ENCODE assay signal across 15 mouse cellular contexts in the genomic region with DNA sequence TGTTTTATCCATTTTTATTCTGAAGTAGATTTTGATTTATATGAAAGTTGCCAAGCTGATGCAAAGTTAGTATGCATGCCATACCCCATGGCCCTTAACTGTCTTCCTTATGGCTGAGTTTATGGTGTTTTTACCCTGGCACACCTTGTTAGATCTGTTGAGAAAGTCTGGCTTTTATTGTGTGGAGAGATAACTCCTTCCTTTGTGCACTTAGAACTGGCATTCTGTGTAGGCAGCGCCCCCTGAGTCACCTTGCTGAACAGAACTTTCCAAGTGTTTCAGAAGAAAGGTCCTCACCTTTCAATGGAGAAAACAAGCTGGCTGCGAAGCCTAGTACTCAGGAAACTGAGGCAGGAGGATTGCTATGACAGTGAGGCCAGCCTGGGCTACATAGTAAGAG. TPM values are rescaled to one million over a fixed set of nuclear protein-coding genes. Genes with fewer than 3 reads are reported as not detected.
DNase-seq lines count a peak whose midpoint lies in the region; ATAC-seq lines count a peak whose summit lies in the region.
"Had no signal": no experiment of that assay in that cellular context is flagged by ENCODE, and none has a peak within 500 bp of the region (broad histone marks: within the 10 kb centered on the region; RNA-seq: fewer than 3 reads in every experiment).

No protein-coding gene starts in this region.

- H3K4me2 ChIP-seq in heart, embryonic 12.5 days, result no peak overlapping the region
- H3K4me2 ChIP-seq in limb, embryonic 15.5 days, result no peak overlapping the region
- no peak overlapping the region for H3K4me2 ChIP-seq in embryonic facial prominence, embryonic 15.5 days (replicated peaks)
- H3K4me2 ChIP-seq: forebrain, embryonic 15.5 days; liver, embryonic 12.5 days; lung, embryonic 15.5 days; midbrain, embryonic 11.5 days had no signal

- H3K9ac ChIP-seq in heart, embryonic 12.5 days, result no peak overlapping the region
- H3K9ac ChIP-seq in limb, embryonic 15.5 days, result no peak overlapping the region
- no peak overlapping the region for H3K9ac ChIP-seq in embryonic facial prominence, embryonic 15.5 days
- H3K9ac ChIP-seq: forebrain, embryonic 15.5 days; liver, embryonic 12.5 days; lung, embryonic 15.5 days had no signal

- no peaks in the 10 kb centered on the region for H3K27me3 ChIP-seq in heart, embryonic 12.5 days (replicated peaks)
- 0 out of 2 replicates have a peak, but pooled peaks cover 3% of the 10 kb centered on the region for H3K27me3 ChIP-seq in limb, embryonic 15.5 days
- H3K27me3 ChIP-seq in limb, embryonic 10.5 days (ENCODE audit: low read depth, poor library complexity, severe bottlenecking), result peaks cover 3% of the 10 kb centered on the region; the same call in 1 of the 2 replicates
- peaks cover 3% of the 10 kb centered on the region; the same call in 1 of the 2 replicates for H3K27me3 ChIP-seq in embryonic facial prominence, embryonic 15.5 days

- DNase-seq in heart, adult 11 months, result no peak
- no peak for DNase-seq in limb, embryonic 10.5 days (ENCODE audit: low spot score)
- no peak for DNase-seq in retina, embryonic 14.5 days (ENCODE audit: low spot score)
- no peak for DNase-seq in cerebellum, postnatal 4 days (ENCODE audit: low spot score in 2 of 2)
- DNase-seq: adrenal gland, adult 2 months; B cell, adult 2 months; kidney, adult 9 months; thymus, postnatal 25 days had no signal

- H3K4me3 ChIP-seq in heart, embryonic 12.5 days, result no peak overlapping the region
- no peak overlapping the region for H3K4me3 ChIP-seq in limb, embryonic 15.5 days
- H3K4me3 ChIP-seq in limb, embryonic 10.5 days, result no peak overlapping the region
- no peak overlapping the region for H3K4me3 ChIP-seq in embryonic facial prominence, embryonic 15.5 days (replicated peaks)
- H3K4me3 ChIP-seq: forebrain, embryonic 15.5 days; liver, embryonic 12.5 days; lung, embryonic 15.5 days had no signal

- H3K27ac ChIP-seq in heart, embryonic 12.5 days (ENCODE audit: poor library complexity, severe bottlenecking), result peak overlapping the region; percentile 93
- peak overlapping the region; percentile 64 for H3K27ac ChIP-seq in limb, embryonic 15.5 days
- H3K27ac ChIP-seq in limb, embryonic 10.5 days, result no peak overlapping the region
- H3K27ac ChIP-seq in embryonic facial prominence, embryonic 15.5 days (replicated peaks), result peak overlapping the region; percentile 76
- H3K27ac ChIP-seq: forebrain, embryonic 15.5 days; liver, embryonic 12.5 days had no signal

- H3K4me1 ChIP-seq in heart, embryonic 12.5 days (replicated peaks), result peaks cover 53% of the 10 kb centered on the region
- peaks cover 5% of the 10 kb centered on the region; the same call in 1 of the 2 replicates for H3K4me1 ChIP-seq in limb, embryonic 15.5 days
- no peaks in the 10 kb centered on the region for H3K4me1 ChIP-seq in limb, embryonic 10.5 days
- peaks cover 9% of the 10 kb centered on the region; the same call in 1 of the 2 replicates for H3K4me1 ChIP-seq in embryonic facial prominence, embryonic 15.5 days
- H3K4me1 ChIP-seq: forebrain, embryonic 15.5 days had no signal

- no peaks in the 10 kb centered on the region for H3K9me3 ChIP-seq in heart, embryonic 12.5 days (replicated peaks)
- no peaks in the 10 kb centered on the region for H3K9me3 ChIP-seq in limb, embryonic 15.5 days
- H3K9me3 ChIP-seq in limb, embryonic 10.5 days (replicated peaks), result no peaks in the 10 kb centered on the region
- H3K9me3 ChIP-seq in embryonic facial prominence, embryonic 15.5 days (replicated peaks), result no peaks in the 10 kb centered on the region
- H3K9me3 ChIP-seq: forebrain, embryonic 15.5 days; liver, embryonic 12.5 days; lung, embryonic 15.5 days had no signal

- peaks cover 27% of the 10 kb centered on the region for H3K36me3 ChIP-seq in heart, embryonic 12.5 days
- H3K36me3 ChIP-seq in limb, embryonic 15.5 days, result no peaks in the 10 kb centered on the region
- H3K36me3 ChIP-seq in limb, embryonic 10.5 days, result no peaks in the 10 kb centered on the region
- no peaks in the 10 kb centered on the region for H3K36me3 ChIP-seq in embryonic facial prominence, embryonic 15.5 days
- H3K36me3 ChIP-seq: forebrain, embryonic 15.5 days; liver, embryonic 12.5 days; lung, embryonic 15.5 days had no signal

- ATAC-seq in heart, embryonic 12.5 days (ENCODE audit: insufficient number of reproducible peaks, low FRiP score), result no peak
- ATAC-seq in limb, embryonic 15.5 days (ENCODE audit: insufficient number of reproducible peaks, low FRiP score, low TSS enrichment, low read depth), result no peak
- no peak for ATAC-seq in embryonic facial prominence, embryonic 15.5 days (ENCODE audit: insufficient number of reproducible peaks, low FRiP score, low TSS enrichment, low read depth)
- ATAC-seq: forebrain, embryonic 15.5 days; liver, embryonic 12.5 days had no signal

- WGBS in heart, embryonic 12.5 days, result 72% methylated on average over 2 of the region's 2 CpGs
- WGBS in limb, embryonic 15.5 days, result 75% methylated on average over 2 of the region's 2 CpGs
- 83% methylated on average over 2 of the region's 2 CpGs for WGBS in limb, embryonic 10.5 days
- WGBS in embryonic facial prominence, embryonic 15.5 days, result 68% methylated on average over 2 of the region's 2 CpGs

RNA-seq across cellular contexts. Expression of a gene that starts 10.9 kb away (rescaled TPM):
- 48.7 and 55.8 TPM in 2 replicates for polyA plus RNA-seq in heart, embryonic 12.5 days (2016; fragmentation: Nextera tagmentation; extraction: Ambion mirVana)
- 59.1 and 65.0 TPM in 2 replicates for polyA plus RNA-seq in limb, embryonic 15.5 days (2015; fragmentation: Nextera tagmentation; extraction: Ambion mirVana)
- polyA plus RNA-seq in limb, embryonic 10.5 days (2016; fragmentation: Nextera tagmentation; extraction: Ambion mirVana), result 2.1 TPM in 2 replicates
- 48.5 and 57.2 TPM in 2 replicates for polyA plus RNA-seq in embryonic facial prominence, embryonic 15.5 days (2015; fragmentation: Nextera tagmentation; extraction: Ambion mirVana)

RNA-seq across cellular contexts. Expression of a gene that starts 42.7 kb away (rescaled TPM):
- 28.2 and 30.2 TPM in 2 replicates for polyA plus RNA-seq in heart, embryonic 12.5 days (2016; fragmentation: Nextera tagmentation; extraction: Ambion mirVana)
- 29.8 and 34.3 TPM in 2 replicates for polyA plus RNA-seq in limb, embryonic 15.5 days (2015; fragmentation: Nextera tagmentation; extraction: Ambion mirVana)
- 35.5 and 36.4 TPM in 2 replicates for polyA plus RNA-seq in limb, embryonic 10.5 days (2016; fragmentation: Nextera tagmentation; extraction: Ambion mirVana)
- 32.9 and 39.3 TPM in 2 replicates for polyA plus RNA-seq in embryonic facial prominence, embryonic 15.5 days (2015; fragmentation: Nextera tagmentation; extraction: Ambion mirVana)

Comparison
In these comparisons a context has a peak if more than half of its experiments do, and no peak if none do; other contexts are left out.
1. RNA of a gene that starts 10.9 kb away (polyA plus RNA-seq): 59.1 to 65.0 TPM in limb, embryonic 15.5 days, 48.7 to 55.8 TPM in heart, embryonic 12.5 days and 48.5 to 57.2 TPM in embryonic facial prominence, embryonic 15.5 days; 2.1 TPM in limb, embryonic 10.5 days; every median in the first group is over 10 times any median in the second.